ENCODE assay signal across 20 mouse cellular contexts in the genomic region with DNA sequence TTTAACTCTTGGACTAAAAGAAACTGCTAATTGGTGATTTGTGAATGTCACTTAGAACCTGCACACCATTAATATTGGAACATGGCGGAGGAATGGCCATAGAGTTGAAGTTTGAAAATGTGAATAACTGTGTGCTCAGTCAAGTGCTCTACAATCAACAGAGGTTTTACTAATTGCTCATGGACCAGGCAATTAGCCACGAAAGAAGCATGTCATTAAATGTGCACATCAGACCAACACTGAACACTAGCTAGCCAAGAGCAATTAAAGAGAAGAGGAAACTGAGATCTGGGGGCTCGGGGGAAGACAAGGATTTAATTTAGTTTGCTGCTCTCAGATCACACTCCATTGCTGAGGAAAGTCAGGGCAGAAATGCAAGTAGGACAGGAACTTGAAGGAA.
"Had no signal": no experiment of that assay in that cellular context is flagged by ENCODE, and none has a peak within 500 bp of the region (broad histone marks: within the 10 kb centered on the region; RNA-seq: fewer than 3 reads in every experiment).

No protein-coding gene starts in this region.

- H3K4me1 ChIP-seq: kidney, embryonic 15.5 days; limb, embryonic 12.5 days; limb, embryonic 15.5 days had no signal

- H3K9me3 ChIP-seq: kidney, embryonic 15.5 days; limb, embryonic 12.5 days; limb, embryonic 15.5 days had no signal

- H3K4me3 ChIP-seq: kidney, embryonic 15.5 days; limb, embryonic 12.5 days; limb, embryonic 15.5 days had no signal

- DNase-seq: kidney, adult 8-10 months; kidney, postnatal 10 days; kidney, postnatal 4 days; left cerebral cortex, postnatal 4 days; liver, postnatal 0 days; lung, embryonic 14.5 days; midbrain, embryonic 14.5 days; right cerebral cortex, postnatal 14 days; right cerebral cortex, postnatal 4 days; thymus, adult 2 months; thymus, postnatal 14 days; thymus, postnatal 4 days had no signal

- H3K27ac ChIP-seq: kidney, embryonic 15.5 days; limb, embryonic 12.5 days; limb, embryonic 15.5 days; liver, embryonic 14.5 days; macrophage; stomach, postnatal 0 days had no signal

- H3K36me3 ChIP-seq: kidney, embryonic 15.5 days; limb, embryonic 12.5 days; limb, embryonic 15.5 days had no signal

- ATAC-seq: liver, postnatal 0 days; lung, postnatal 0 days had no signal

- H3K4me2 ChIP-seq: kidney, embryonic 15.5 days; limb, embryonic 12.5 days; limb, embryonic 15.5 days; liver, embryonic 11.5 days; lung, embryonic 14.5 days had no signal

- H3K27me3 ChIP-seq: kidney, embryonic 15.5 days; limb, embryonic 12.5 days; limb, embryonic 15.5 days had no signal

- H3K9ac ChIP-seq: kidney, embryonic 15.5 days; limb, embryonic 12.5 days; limb, embryonic 15.5 days; liver, embryonic 14.5 days; liver, postnatal 0 days; lung, embryonic 14.5 days had no signal
